Mouse (Mus musculus) cerebellum, adult 11 months (tissue): Measurements from ENCODE around the gene Matn3.
"Not testable (repeated sequence)": the region's sequence is repeated elsewhere in the genome, so short reads cannot be mapped to it uniquely, and the experiment has no call there.

ENCODE experiments used
- DNase-seq: peaks from one replicate; pipeline ENCODE4 v3.0.0; 2022

Matn3 gene

DNA sequence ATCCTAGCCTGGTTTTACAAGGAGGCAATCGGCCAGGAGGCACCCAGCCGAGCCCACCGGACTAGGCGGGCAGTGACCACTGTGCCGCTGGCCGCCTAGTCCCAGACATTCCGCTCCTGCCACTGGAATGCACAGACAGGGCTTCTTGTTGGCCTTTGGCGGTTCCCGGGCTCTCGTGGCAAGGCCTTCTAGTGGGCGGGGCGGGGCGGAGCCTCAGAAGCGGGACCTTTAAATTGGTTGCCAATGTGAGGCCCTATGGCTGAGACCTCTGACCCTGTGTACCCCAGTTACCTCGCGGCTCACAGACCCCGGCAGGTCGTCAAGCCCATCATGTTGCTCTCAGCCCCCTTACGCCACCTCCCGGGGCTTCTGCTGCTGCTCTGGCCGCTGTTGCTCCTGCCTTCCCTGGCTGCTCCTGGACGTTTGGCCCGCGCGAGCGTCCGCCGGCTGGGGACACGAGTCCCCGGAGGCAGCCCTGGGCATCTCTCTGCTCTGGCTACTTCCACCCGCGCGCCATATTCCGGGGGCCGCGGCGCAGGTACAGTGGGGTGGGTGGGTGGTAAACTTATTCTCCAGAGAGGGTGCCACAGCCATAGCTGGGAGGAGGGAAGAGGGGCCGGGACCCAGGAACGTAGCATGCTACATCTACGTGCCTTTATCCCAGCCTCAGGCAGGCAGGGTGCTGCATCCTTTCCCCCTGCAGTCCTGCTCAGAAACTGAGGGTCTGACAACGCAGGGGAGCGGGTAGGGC, at the start of gene Matn3:
Gene Matn3 (plus strand): TSS at position 216 of the 751 bp plus-strand sequence.
- DNase-seq: peak; percentile 18

DNA sequence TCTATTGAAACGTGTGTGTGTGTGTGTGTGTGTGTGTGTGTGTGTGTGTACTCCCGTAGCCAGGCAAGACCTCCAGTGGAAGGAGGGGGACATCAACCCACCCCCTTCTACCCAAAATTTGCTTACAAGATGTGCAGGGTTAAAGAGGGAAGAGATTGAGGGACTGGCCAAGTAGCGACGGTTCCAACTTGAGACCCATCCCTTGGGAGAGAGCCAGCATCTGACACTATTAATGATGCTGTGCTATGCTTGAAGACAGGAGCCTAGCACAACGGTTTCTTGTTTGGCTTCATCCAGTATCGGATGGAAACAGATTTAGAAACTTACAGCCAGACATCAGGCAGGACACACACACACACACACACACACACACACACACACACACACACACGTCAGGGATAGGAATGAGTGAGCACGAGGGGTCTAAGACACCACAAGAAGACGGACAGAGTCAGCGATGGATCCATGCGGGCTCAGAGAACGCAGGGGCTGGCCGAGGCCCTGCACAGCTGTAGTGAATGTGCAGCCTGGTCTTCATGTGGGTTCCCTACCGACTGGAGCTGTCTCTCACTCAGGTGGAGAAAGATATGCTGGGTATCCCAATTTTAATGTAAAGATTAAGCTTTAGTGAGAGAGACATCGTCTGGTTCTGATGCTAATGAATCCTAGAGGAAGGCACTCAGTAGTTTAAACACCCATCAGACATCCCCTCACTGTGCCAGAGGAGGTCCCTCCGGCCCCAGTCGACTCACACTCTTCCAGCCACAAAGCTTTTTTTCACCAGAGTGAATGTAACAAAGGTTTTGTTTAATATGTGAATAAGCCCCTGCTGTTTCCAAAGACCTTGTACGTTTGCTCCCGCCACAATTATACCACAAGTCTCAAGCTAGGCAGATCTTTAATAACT, 48.6 kb upstream of the Matn3 start:
- DNase-seq: no peak

DNA sequence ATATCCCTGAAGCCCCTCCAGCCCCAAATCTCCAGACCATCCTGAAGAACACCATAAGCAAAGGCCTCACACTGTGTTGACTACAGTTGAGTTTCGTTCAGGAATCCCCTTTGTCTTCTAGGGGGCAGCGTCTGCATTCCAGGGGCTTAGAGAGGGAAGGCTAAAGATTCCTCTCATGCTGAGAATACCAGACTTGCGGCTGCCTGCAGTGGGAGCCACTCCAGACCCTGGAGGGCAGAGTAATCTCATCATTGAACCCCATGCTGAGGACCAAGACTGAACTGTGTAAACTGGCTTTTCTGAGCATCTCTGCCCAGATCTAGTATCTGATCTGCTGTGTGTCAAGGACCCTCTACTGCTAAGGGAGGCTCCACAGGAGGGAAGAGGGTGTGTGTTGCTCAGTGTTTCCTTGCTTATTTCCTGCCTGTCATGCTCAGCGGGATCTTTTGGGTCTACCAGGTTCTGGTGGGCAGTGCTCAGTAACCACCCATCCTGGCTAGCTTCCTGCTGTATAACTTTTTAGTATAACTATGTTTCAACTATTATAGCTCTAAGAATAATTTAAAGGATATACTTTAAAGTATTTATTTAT, 47.5 kb upstream of the Matn3 start:
- DNase-seq: no peak

DNA sequence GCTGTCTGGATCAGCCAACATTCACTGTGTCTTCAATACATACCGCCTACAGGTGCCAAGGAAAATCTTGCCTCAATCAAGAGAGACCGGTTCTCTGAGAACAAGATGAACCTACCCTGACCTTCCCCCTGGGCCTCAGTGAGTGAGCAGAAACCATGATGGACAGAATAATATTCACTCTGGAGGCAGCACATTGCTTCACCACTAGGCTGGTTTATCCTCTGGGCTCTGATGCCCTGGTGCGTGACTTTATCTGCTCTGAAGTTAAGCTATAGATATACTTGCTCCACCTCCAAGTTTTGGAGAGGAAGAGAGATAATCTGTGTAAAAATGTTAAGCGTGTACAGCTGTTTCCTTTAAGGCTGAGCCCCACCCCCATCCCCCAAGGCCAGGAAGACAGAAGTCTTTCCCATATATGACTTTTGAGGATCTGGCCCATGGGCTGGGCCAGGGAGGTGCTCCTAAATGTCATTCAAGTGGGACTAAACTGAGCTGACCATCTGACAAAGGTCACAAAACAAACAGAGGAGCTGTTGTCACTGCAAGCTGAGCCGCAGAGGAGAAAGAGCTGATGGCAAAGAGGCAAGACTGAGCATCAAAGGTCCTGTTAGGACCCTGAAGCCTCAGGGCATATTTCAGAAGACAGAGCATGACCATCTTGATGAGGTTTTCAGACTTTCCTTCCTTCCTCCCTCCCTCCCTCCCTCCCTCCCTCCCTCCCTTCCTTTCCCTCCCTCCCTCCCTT, 46.6 kb upstream of the Matn3 start:
- DNase-seq: no peak

DNA sequence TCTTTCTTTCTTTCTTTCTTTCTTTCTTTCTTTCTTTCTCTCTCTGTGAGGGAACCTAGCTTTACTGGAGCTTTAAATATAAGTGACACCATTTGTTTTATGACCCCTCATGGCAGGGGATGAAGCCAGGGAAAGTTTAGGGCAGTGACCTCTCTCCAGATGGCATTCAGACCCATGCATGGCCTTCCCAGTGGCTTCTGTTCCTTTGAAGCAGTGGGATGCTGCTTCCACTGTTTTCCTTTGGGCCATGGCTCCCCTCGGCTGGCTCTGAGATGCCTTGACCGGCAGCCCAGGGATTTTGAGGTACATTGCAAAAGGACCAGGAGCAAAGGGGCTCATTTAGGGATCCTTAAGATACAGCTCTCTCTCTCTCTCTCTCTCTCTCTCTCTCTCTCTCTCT, 45.8 kb upstream of the Matn3 start:
- DNase-seq: no peak

DNA sequence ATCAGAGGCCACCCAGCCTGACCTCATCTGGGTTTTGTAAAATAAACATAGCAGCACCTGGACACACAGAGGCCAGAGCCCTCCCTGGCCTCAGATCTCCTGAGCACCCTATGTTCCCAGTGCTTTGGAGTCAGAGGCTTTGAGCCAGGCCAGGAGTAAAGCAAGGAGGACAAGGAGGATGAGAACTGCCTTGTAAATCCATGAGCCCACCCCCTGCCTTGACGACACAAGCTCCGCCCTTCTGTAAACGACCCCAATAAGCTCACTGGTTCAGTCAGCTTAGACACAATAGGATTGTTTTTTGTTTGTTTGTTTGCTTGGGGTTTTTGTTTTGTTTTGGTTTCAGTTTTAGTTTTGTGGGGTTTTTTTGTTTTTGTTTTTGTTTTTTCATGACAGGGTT, 45.2 kb upstream of the Matn3 start:
- DNase-seq: no peak

DNA sequence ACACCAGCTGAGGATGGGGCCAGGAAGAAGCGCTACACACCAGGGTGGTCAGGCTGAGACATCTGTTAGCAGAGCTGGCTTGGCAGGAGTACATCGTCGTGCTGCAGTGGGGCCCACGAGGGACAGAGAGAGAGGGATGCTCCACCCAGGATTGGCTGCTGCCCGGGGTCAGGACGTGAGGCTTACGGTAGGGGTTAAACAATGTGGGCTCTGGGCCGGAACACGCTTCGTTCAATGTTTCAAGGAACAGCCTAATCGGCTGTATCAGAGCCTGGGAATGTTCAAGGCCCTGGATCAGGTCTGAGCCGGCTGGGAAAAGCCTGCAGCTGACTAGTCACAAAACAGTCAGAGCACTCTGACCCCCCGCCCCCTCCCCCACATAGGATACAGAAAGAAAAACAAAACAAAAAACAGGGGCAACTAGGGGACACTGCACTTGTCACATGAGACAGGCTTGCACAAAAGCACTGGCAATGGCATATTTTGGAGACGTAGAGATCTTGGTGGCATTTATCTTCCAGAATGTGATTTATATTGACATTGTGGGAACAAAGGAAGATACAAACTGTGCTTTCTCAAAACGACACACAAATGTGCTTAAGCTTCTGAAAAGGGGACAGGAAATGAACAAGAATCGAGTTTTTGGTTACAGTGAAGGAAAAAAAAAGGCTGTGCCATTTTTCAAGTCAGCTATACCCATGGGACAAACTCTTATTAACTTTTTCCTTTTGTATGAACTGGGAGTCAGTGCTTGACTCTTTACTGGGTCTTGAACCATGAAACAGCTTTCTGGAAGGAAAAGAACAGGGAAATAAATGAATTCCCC, 34.7 kb upstream of the Matn3 start:
- DNase-seq: no peak

DNA sequence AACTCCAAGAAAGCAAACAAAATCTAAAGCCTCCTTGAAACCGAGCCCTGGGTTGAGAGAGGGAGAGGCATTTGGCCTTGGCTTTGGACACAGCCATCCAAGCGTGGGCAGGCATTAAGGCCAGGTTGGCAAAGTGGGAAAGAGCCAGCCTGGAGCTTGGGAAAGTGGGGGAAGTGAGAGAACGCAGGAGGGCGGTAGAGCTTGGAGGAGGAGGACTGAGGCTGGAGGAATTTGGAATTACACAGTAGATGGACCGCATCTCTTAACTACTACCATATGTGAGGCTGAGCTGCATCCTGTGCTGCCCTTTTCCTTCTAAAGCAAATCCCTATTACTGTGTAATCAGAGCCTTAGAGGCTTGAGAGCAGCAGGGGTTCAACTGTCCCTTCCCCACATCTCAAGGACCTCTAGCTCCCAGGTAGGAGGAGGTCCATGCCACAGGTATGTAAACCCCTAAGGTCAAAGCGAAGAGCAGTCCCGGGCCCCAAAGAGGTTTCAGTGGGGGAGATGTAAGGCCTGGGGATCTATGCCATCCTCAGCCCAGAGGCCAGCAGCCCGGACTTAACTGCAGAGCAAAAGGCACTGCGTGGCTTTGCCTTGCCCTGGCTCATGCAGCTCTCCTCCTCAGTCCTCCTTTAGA, 33.9 kb upstream of the Matn3 start:
- no peak for DNase-seq

DNA sequence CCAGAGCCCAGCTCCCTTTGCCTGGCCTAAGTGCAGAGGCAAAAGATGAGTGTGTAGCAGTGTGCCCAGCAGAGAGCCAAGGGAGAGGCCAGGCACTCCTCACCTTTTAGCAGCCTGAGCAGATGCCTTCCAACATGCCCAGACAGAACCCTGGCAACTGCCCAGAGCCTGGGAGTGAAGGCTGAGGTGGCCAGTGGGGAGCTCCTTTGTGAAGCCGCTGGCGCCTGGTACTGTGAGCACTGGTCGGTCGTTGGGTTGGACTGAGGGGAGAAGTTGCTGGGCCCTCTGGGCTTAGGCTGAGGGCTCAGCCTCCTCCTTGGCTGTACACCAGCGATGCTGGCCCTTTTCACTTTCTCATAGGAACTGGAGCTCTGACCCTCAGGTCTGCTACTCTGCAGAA, 31.4 kb upstream of the Matn3 start:
- DNase-seq: peak; percentile 31

DNA sequence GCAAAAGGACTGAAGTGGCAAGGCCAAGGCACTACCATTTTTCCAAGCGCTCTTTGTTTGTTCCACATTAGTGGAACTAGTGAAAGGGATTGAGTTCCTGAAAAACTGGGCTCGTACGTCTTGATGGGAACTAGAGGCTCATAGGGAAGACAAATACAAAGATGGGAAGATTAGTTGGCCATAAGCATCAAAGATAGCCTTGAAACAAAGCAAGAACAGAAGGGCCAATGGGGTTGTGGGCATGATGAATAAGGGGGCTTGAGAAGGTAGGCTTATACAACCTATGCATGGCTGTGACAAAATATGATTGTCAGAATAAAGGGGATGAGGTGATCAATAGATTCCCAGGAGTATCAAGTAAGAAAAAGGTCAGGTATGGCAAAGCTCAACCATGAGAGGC, 28.5 kb upstream of the Matn3 start:
- DNase-seq: no peak

DNA sequence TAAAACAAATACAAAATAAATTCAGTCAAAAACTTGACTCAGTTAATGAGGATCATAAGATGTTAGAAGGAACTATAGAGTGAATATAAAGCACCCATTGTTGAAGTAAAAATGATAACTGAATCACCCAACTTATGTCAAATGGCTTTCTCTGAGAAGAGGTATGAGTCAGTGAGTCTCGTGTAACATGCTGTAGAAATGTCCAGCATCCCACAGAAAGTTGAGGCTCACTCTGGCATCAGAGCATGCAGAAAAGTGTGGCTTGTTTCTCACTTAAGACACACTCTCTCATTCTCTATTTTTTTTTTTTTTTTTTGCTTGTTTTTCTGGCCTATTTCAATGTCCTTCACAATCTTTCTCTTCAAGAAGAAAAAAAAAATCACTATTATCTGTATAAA, 26.7 kb upstream of the Matn3 start:
- no peak for DNase-seq

DNA sequence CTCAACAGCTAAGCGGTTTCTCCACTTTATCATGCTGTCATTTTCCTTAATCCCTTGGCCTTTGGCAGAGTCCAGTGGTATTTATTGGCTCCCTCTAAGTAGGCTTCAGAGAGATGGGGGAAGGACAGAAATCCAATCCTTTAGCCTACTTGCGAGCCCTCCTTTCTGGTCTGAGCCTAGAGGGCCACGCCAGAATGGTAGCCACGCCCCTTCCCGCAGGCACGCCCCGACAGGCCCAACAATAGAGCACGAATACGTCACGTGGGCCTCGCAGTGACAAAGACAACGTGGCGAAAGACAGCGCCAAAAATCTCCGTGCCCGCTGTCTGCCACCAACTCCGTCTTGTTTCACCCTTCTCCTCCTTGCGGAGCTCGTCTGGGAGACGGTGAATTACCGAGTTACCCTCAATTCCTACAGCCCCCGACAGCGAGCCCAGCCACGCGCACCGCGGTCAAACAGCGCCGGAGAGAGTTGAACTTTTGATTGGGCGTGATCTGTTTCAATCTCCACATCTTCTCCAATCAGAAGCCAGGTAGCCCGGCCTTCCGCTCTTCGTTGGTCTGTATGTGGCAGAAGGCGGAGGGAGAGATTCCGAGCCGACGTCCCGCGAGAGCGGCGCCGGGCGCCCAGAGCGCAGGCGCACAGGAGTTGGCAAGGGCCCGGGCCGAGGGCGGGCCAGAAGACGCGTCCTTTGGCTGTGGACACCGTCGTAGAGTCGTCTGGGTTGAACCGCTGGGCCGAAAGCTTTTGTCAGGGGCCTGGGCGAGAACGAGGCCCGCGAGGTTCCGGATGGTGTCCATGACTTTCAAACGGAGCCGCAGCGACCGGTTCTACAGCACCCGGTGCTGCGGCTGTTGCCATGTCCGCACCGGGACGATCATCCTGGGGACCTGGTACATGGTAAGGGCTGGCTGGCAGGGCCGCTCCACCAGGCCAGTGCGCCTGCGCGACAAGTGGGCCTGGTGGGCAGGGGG, 26.0 kb upstream of the Matn3 start, which contains the start of gene Laptm4a:
Gene Laptm4a (plus strand): TSS at position 271 of the 975 bp plus-strand sequence.
- peak; percentile 97 for DNase-seq

DNA sequence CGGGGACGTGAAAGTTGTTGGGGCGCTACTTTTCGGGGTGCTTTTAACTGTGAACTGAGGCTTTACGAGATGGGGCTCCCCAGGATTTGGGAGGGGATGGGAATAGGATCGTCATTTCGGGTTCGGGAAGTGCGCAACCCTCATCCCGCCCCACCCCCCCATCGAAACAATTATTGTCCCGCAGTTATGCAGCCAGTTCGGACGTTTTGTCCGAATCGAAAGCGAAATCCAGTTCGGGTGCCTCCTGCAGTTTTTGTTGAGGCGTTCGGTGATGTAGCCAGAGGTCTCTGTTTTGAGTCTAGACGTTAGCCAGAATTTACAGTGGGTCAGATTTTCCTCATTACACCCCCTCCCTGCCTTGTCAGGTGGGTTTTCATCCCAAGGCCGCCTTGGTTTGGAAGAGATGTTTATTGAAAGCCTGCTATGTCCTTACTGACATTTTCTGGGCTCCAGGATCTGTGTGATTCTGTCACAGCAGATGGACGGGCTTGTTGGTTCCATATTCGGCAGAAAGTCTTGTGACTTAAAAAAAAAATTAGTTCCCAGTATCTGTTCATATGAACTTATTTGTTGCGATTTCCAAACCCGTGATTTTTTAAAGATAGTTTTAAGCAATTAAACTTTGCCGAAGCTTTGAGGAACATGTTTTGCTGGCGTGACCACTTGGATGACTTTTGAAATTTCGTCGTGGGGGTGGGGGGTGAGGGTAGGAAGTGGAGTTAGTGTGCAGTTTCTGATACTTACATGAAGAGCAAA, 25.2 kb upstream of the Matn3 start:
- DNase-seq: no peak

DNA sequence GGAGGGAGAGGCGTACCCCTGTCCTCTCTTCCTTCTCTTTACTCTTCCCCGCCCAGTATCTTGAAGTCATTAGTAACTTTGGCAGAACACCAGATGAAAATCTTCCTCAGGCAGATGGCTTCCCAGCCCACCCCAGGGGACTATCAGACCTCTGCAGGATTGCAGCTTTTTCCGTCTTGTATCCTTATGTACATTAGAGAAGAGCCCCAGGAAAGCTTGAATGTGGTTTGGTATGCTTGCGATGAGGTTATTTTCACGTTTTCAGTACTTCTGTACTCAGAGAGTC, 24.7 kb upstream of the Matn3 start:
- DNase-seq: peak; percentile 29

DNA sequence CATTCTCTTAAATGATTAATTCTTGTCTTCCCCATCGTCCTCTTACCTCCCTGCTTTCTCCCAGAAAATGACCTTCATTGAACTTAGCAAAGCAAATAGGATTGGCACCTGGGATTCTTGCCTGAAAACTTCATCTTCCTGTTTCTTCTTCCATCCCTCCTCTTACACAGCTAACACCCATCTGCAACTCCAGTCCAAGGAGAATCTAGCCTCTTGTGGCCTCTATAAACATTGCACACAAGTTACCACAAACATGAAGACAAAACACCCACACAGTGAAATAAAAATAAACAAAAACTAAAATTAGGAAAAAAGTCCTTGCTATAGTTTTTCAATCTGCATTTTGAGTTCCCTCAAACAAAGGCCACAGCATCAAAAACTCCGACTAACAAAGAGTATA, 24.1 kb upstream of the Matn3 start:
- no peak for DNase-seq

DNA sequence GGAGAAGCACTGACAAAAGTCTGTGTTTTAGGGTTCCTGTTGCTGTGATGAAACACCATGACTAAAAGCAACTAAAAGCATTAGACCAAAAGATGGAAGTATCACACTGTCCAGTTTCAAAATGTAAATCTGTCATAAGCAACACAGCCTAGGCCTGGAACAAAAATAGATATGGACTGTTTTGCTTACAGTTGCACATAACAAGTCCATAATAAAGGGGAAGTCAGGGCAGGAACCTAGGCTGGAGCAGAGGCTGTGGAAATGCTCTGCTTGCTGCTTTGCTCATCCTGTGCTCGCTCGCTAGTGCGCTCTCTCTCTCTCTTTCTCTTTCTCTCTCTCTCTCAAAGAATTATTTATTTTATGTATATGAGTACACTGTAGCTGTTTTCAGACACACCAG, 20.1 kb upstream of the Matn3 start:
- no peak for DNase-seq

DNA sequence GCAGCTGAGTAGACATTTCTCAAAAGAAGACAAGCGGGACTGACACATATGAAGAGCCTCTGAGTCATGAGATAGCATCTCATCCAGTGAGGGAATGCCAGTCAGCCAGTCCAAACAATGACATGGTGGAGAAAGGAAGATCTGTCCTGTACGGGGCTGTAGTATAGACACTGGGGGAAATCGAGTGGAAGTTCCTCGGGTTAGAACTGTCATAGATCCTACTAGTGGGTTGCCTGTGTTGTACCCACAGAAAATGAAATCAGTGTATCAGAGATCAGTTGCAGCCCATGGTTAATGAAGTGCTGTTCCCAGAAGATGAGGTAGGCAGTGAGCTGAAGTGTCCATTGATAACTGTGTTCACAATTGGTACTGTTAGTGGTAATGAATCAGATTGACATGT, 19.0 kb upstream of the Matn3 start:
- no peak for DNase-seq

DNA sequence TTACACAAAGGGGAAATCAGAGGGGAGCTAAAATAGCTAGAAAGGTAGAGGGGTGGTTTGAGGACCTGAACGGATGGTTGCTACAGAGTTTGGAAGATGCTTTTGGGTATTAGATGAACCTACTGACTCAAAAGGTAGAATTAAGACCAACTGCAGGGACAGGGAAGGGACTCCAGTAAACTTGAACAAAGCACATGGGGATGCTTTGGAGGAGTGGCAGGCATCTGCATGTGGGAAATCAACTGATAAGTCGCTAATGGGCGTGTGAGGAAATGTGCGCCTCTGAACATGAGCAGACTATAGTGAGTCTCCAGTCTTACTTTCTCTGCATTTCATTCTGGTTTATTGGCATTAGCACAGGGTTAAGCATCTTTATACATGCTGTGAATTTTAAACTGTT, 16.6 kb upstream of the Matn3 start:
- no peak for DNase-seq

DNA sequence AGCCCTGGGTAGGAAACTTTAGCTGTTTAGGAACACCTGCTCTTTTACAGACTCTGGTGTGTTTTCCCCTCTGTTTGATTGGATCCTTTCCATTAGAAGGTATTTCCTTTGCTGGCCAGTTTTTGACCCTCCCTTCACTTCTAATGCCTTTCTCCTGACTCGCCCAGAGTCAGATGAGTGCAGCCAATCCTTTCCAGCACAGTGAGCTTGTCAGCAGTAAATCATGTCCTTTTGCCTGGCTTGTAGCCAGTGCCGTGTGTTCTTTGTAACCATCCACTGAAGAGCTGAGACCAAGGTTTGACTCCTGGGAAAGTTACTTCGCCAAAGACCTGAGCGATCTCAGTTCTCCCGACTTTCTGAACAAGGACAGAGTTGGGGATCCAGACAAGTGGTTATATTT, 12.4 kb upstream of the Matn3 start:
- DNase-seq: no peak

DNA sequence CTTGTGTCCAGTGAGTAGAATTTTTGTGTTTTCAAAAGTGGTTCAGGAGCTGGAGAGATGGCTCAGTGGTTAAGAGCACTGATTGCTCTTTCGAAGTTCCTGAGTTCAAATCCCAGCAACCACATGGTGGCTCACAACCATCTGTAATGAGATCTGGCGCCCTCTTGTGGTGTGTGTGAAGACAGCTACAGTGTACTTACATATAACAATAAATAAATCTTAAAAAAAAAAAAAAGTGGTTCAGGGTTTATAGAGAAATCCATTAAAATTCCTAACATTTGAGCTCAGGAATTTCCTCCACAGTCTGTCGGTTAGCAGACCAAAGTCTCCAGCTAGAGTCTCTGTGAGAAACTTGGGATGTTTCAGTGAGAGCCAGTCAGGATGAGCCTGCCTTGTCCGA, 11.5 kb upstream of the Matn3 start:
- DNase-seq: not testable (repeated sequence)
